Mouse (Mus musculus): ENCODE measurements around the gene Haus8. TPM values are rescaled to one million over a fixed set of nuclear protein-coding genes. Genes with fewer than 3 reads are reported as not detected.
"Not testable (repeated sequence)": the region's sequence is repeated elsewhere in the genome, so short reads cannot be mapped to it uniquely, and the experiment has no call there.

The Haus8 gene
- polyA plus RNA-seq, 1 experiment = 4.8 TPM

DNA sequence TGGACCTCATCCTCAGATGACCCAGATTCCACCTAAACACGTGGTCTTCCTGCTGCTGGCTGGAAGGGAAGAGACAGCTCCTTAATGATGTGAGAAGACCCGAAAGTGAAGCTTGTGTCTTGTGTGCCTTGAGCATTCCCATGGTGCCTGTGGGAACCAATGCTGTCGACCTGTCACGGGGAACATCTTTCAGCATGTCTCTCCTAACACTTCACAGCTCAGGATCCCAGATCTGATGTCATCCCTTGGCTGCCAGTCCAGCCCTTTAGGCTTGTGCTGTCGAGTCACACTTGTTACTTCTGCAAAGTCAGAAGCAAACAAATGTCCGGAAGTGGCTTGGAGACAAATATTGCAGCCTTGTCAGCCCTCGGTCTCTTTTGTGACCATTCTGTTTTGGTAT lies 16.4 kb upstream of the Haus8 start:
- H3K27ac ChIP-seq (ENCODE audit: insufficient read depth, low read depth, low read length) = 0 out of 2 replicates have a peak overlapping the region, but pooled peaks have one; percentile 3

DNA sequence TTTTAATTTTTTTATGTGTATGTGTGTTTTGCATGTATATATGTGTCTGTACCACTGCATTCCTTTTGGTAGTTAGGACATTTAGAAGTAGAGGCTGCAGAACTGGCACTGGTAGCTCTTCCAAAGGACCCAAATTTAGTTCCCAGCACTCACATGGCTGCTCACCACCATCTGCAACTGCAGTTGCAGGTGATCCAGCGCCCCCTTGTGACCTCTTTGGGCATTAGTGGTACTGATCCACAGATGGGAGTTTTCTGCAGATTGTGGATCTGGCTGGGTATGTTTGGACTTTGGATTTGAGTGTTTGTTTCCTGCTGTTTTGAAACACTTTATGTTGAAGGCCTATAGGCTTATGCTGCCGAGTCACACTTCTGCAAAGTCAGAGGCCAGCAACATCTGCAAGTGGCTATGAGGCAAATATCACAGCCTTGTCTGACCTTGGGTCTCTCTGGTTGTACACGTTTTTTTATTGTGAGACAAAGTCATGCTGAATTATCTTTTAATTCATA lies 15.8 kb upstream of the Haus8 start:
- Histone ChIP-seq H3K27me3 (ENCODE audit: control insufficient read depth, insufficient read depth, low read length) (no peaks in the 10 kb centered on the region), H3K4me1 (ENCODE audit: control insufficient read depth, insufficient read depth, insufficient read length, low read length) (peaks cover 6% of the 10 kb centered on the region; the same call in 1 of the 2 replicates), H3K4me3 (ENCODE audit: low read depth, low read length) (no peak overlapping the region), H3K27ac (ENCODE audit: insufficient read depth, low read depth, low read length) (0 out of 2 replicates have a peak overlapping the region, but pooled peaks have one; percentile 3), H3K36me3 (ENCODE audit: control insufficient read depth, insufficient read depth, low read length) (peaks cover 13% of the 10 kb centered on the region)
- TF ChIP-seq CTCF (IDR thresholded peaks at IDR 0.05; ENCODE audit: extremely low read depth, insufficient read length, insufficient replicate concordance, low read depth, low read length) (no peak), POLR2A (IDR thresholded peaks at IDR 0.05; ENCODE audit: low read depth, low read length) (no peak)
- 36% methylated on average over 3 of the region's 3 CpGs for WGBS

More for the DNA sequence above, 16.4 kb upstream of the Haus8 start:
- no peak for TF ChIP-seq CTCF (IDR thresholded peaks at IDR 0.05; ENCODE audit: extremely low read depth, insufficient read length, insufficient replicate concordance, low read depth, low read length)
- TF ChIP-seq POLR2A (IDR thresholded peaks at IDR 0.05; ENCODE audit: low read depth, low read length) = no peak
- no peaks in the 10 kb centered on the region for H3K27me3 ChIP-seq (ENCODE audit: control insufficient read depth, insufficient read depth, low read length)
- H3K4me1 ChIP-seq (ENCODE audit: control insufficient read depth, insufficient read depth, insufficient read length, low read length) = peaks cover 6% of the 10 kb centered on the region; the same call in 1 of the 2 replicates
- no peak overlapping the region for H3K4me3 ChIP-seq (ENCODE audit: low read depth, low read length)
- peaks cover 14% of the 10 kb centered on the region for H3K36me3 ChIP-seq (ENCODE audit: control insufficient read depth, insufficient read depth, low read length)
- 68% methylated on average over 7 of the region's 7 CpGs for WGBS

DNA sequence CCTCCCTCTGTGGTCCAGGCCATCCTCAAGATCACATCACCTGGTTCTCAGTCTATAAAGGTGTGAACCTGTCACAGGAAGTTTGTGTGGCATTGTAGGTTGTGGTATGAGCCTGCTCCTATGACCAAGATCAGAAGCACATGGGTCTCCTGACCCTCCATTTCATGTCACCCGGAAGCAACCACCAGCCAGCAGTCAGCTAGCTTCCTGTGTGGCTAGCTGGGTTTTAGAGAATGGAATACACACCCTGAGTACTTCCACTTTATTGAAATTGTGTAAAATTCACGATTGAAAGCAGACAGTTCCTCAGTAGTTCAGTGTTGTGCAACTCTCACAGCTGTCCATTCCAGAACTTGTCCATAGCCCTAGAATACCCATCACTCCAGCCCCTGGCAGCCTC lies 13.5 kb upstream of the Haus8 start:
- H3K27me3 ChIP-seq (ENCODE audit: control insufficient read depth, insufficient read depth, low read length); H3K4me3 ChIP-seq (ENCODE audit: low read depth, low read length): not testable (repeated sequence)
- 41% methylated on average over 2 of the region's 2 CpGs for WGBS
- Histone ChIP-seq H3K27ac (ENCODE audit: insufficient read depth, low read depth, low read length) (peak overlapping the region; percentile 32; the same call in 1 of the 2 replicates), H3K36me3 (ENCODE audit: control insufficient read depth, insufficient read depth, low read length) (peaks cover 11% of the 10 kb centered on the region), H3K4me1 (ENCODE audit: control insufficient read depth, insufficient read depth, insufficient read length, low read length) (peaks cover 18% of the 10 kb centered on the region)

DNA sequence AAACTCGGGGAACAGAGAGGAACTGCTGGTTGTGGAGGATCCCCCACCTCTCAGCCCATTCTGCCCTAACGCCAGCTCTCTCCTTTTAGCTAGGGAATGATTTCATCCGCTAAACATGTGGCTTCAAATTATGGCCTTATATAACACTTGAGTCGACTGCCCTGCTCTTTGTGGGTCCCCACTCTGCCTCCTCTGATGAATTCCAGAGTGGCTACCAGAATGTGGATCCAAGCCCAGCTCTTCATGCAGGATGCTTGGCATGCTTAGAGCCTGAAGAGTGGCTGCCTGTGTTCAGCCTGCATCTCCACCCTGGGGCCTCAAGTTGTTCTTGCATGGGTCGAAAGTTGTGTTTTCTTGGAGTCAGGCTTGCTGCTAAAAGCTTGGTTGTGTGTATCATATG lies 9.9 kb upstream of the Haus8 start:
- Histone ChIP-seq H3K36me3 (ENCODE audit: control insufficient read depth, insufficient read depth, low read length) (no peaks in the 10 kb centered on the region), H3K4me1 (ENCODE audit: control insufficient read depth, insufficient read depth, insufficient read length, low read length) (peaks cover 18% of the 10 kb centered on the region), H3K27ac (ENCODE audit: insufficient read depth, low read depth, low read length) (peak overlapping the region; percentile 37), H3K4me3 (ENCODE audit: low read depth, low read length) (no peak overlapping the region), H3K27me3 (ENCODE audit: control insufficient read depth, insufficient read depth, low read length) (no peaks in the 10 kb centered on the region)
- TF ChIP-seq CTCF (IDR thresholded peaks at IDR 0.05; ENCODE audit: extremely low read depth, insufficient read length, insufficient replicate concordance, low read depth, low read length) = no peak
- no peak for TF ChIP-seq POLR2A (IDR thresholded peaks at IDR 0.05; ENCODE audit: low read depth, low read length)
- WGBS = 57% methylated on average over 5 of the region's 5 CpGs

DNA sequence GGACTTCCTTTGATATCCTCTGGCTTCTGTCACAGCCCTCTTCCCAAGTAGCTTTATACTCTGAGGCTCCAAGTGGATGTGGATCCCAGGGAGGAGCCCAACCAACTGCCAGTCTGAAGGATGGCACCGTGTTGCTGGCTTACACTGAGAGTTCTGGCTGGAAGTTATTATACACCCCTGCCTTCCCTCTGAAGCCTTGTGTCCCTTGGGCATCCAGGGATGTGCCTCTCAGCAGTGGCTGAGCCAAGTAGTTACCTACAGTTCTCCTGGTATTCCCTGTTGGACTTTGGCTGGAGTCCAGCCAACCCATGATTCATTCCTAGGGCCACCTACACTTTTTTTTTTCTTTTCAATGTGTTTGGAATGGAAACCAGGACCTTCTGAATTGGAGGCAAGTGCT lies 9.0 kb upstream of the Haus8 start:
- peak overlapping the region; percentile 48; the same call in 1 of the 2 replicates for H3K27ac ChIP-seq (ENCODE audit: insufficient read depth, low read depth, low read length)
- 84% methylated on average over 1 of the region's 1 CpGs for WGBS
- H3K27me3 ChIP-seq (ENCODE audit: control insufficient read depth, insufficient read depth, low read length); H3K4me3 ChIP-seq (ENCODE audit: low read depth, low read length); H3K36me3 ChIP-seq (ENCODE audit: control insufficient read depth, insufficient read depth, low read length): not testable (repeated sequence)
- H3K4me1 ChIP-seq (ENCODE audit: control insufficient read depth, insufficient read depth, insufficient read length, low read length) = peaks cover 18% of the 10 kb centered on the region

DNA sequence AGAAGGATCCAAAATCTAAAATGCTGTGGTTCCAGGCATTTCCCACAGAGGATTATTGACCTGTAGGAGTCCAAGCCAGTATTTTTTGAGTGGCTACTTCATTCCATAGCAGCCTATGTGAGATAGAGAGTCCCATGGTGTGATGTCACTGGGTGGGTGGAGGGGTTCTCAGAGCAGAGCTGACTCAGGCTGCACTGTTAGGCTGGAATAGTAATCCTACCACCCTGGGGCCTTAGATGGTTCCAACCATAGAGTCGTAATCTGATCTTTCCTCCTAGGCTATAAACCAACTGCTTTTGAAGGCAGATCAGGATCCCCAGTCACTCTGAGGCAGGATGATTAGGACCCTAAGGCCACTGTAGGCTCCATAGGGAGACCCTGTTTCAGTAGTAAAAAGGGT lies 6.7 kb upstream of the Haus8 start:
- not testable (repeated sequence) for H3K4me3 ChIP-seq (ENCODE audit: low read depth, low read length); H3K36me3 ChIP-seq (ENCODE audit: control insufficient read depth, insufficient read depth, low read length); H3K27me3 ChIP-seq (ENCODE audit: control insufficient read depth, insufficient read depth, low read length); H3K27ac ChIP-seq (ENCODE audit: insufficient read depth, low read depth, low read length)
- 97% methylated on average over 1 of the region's 1 CpGs for WGBS
- H3K4me1 ChIP-seq (ENCODE audit: control insufficient read depth, insufficient read depth, insufficient read length, low read length) = peaks cover 14% of the 10 kb centered on the region

DNA sequence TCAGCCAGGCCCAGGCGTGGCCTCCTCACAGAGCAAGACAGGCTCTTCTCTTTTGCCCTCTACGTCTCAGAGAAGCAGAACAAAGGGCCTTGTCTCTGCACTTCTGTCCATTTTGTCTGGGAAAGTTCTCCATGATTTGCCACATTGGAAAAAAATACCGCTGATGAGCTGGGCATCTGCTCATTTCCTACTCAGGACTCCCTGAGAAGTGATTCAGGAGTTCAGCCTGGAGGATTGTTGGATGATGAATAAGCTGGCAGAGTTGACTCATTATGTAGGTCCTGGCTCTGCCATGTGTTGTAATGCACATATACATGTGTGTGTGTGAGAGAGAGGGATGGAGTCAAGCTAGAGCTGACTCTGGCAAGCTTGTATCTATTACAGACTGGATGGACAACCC lies 3.4 kb upstream of the Haus8 start:
- no peak overlapping the region for H3K27ac ChIP-seq (ENCODE audit: insufficient read depth, low read depth, low read length)
- no peaks in the 10 kb centered on the region for H3K36me3 ChIP-seq (ENCODE audit: control insufficient read depth, insufficient read depth, low read length)
- no peaks in the 10 kb centered on the region for H3K27me3 ChIP-seq (ENCODE audit: control insufficient read depth, insufficient read depth, low read length)
- no peak for TF ChIP-seq CTCF (IDR thresholded peaks at IDR 0.05; ENCODE audit: extremely low read depth, insufficient read length, insufficient replicate concordance, low read depth, low read length)
- no peak for TF ChIP-seq POLR2A (IDR thresholded peaks at IDR 0.05; ENCODE audit: low read depth, low read length)
- H3K4me3 ChIP-seq (ENCODE audit: low read depth, low read length) = no peak overlapping the region
- 93% methylated on average over 3 of the region's 3 CpGs for WGBS
- H3K4me1 ChIP-seq (ENCODE audit: control insufficient read depth, insufficient read depth, insufficient read length, low read length) = peaks cover 11% of the 10 kb centered on the region; the same call in 1 of the 2 replicates

DNA sequence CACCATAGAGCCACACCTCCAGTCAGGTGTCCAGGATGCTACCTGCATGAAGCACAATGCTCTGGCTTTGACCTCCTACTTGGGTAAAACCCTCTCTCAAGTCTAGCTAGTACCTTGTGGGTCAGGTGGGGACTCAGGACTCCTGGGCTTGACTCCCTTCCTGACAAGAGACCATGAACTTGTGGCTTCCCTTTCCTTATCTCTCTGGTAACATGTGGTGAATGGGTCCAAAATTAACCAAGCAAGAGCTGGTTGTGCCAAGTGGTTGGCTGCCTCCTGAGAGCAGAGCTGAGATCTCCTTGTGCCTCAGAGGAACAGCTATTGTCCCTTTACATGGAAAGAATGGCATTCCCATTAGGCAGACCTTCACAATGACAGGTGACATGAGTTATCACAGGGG lies 1.7 kb upstream of the Haus8 start:
- Histone ChIP-seq H3K27me3 (ENCODE audit: control insufficient read depth, insufficient read depth, low read length) (no peaks in the 10 kb centered on the region), H3K4me1 (ENCODE audit: control insufficient read depth, insufficient read depth, insufficient read length, low read length) (peaks cover 11% of the 10 kb centered on the region; the same call in 1 of the 2 replicates), H3K4me3 (ENCODE audit: low read depth, low read length) (no peak overlapping the region), H3K36me3 (ENCODE audit: control insufficient read depth, insufficient read depth, low read length) (no peaks in the 10 kb centered on the region), H3K27ac (ENCODE audit: insufficient read depth, low read depth, low read length) (no peak overlapping the region)
- TF ChIP-seq POLR2A (IDR thresholded peaks at IDR 0.05; ENCODE audit: low read depth, low read length) = no peak
- TF ChIP-seq CTCF (IDR thresholded peaks at IDR 0.05; ENCODE audit: extremely low read depth, insufficient read length, insufficient replicate concordance, low read depth, low read length) = no peak
